Mouse (Mus musculus) adrenal gland (tissue): Measurements from ENCODE around the gene Lkaaear1.

Source experiments
- intact Hi-C: fragments of 180-260 bp; cut with DNase I; formaldehyde crosslinking; loops from one replicate; pipeline ENCODE4 v1.15.1; 2025
- long read RNA-seq, 2 experiments: library from polyadenylated mRNA; unstranded; transcript quantifications; one replicate each; pipeline ENCODE4 v2.0.0; 2020; ENCODE audit warnings: borderline replicate concordance in 1 of 2; ENCODE audit not compliant: insufficient replicate concordance in 1 of 2

Gene Lkaaear1
- long read RNA-seq, experiment 1: 0 reads
- long read RNA-seq, experiment 2: 0 reads

DNA sequence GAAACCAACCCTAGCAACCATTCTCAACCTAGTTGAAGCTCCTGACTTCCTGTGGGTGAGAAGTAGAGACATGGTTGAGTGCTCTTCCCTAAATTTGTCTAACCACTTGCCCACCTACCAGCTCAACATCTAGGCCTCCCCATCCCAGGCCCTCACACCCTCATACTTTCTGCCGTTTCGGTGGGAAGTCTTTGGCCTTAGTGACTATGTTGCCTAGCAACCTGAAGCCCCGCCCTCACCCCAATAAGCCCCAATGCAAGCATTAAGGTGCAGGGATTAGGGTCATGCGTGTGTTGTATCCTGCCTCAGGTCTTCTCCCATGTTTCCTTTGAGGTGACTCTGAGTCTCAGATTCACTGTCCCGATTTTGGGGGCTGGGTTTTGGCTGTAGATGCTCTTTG, at the start of gene Lkaaear1:
Lkaaear1 (minus strand) TSS at position 202 of the 400 bp plus-strand sequence.
- intact Hi-C loops: no loop called here

DNA sequence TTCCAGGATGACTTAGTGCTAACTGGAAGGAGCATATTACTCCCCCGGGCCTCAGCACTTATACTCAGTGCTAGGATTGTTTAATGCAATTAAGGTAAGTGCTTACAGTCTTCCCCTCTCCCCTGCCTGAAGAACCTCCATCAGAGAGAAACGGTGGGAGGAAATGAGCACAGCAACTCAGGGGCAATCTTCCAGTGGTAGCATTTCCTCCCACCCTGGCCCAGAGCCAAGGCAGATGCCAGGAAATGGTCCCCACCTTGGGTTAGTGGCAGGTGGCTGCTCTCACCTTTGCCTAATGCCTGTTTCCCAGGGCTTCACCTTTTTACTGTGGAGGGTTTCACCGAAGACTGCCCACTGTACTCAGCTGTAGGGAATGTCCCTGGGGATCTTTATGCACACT, 31.8 kb upstream of the Lkaaear1 start:
- intact Hi-C loops: no loop called here

DNA sequence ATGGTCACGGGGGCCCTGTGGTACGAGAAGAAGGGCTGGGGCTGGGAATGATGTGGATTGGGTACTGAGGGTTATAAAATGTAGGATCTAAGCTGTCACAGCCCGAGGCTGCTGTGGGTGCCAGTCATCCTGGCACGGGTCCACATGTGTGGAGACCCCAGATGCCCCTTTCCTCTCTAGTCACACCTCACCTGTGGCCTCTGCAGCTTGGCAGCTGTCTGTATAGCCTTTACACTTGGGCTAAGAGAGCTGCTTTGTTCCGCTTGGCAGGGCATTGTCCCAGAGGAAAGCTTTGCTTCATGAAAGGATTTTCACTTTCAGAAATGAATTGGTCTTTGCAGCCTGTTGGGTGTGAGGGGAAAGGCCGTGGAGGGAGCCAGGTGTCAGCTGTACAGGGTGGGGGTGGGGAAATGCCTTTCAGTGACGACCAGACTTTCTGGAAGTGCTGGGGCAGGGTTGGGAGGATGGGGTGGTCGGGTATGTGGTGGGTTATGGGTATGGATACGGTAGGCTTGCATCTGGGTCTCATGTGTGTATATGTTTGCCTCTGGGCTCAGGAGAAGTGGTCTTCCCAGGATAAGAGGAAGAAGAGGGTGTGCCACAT, 29.5 kb upstream of the Lkaaear1 start:
- intact Hi-C loops: loop anchor here (10.0 kb wide), 1 partner anchor 137 kb away; the partner anchor contains the start of gene Polr3k

DNA sequence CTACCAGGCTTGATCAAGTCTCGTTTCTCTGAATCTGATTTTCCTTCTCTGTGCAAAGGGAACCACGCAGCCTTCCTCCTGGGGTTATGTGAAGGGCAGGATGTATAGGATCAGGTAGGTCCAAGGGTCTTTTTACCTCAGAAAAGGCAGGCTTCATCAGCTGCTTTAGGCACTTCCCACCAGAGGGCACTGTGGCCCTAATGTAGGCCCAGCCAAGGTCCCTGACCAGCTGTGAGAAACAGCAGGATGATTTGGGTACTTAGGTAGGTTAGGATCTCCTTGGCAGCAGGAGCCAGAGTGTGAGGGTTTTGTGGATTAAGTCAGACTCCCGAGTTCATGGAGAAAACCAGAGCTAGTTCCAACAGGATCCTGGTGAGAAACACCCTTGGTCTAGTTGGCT, 24.0 kb upstream of the Lkaaear1 start:
- intact Hi-C loops: loop anchor here (10.0 kb wide), 1 partner anchor 143 kb away; the partner anchor contains the start of gene Polr3k

DNA sequence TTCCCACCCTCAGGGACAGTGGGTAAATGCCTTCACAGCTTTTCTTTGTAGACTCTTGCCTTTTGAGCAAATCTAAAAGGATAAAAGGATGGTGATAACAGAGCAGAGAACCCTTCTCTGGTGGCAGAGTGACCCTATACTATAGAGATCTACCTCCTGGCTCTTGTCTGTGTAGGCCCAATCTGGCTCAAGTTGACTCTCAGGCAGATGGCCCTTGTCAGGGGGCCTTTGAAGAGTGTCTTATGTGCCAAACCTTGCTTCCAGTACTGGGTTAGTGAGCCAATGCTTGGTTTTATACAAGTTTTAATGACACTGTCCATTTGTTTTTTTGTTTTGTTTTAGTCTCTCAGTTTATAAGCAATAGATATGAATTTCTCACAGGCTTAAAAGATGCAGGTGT, 23.0 kb upstream of the Lkaaear1 start:
- intact Hi-C loops: loop anchor here (10.0 kb wide), 1 partner anchor 144 kb away; the partner anchor contains the start of gene Polr3k

DNA sequence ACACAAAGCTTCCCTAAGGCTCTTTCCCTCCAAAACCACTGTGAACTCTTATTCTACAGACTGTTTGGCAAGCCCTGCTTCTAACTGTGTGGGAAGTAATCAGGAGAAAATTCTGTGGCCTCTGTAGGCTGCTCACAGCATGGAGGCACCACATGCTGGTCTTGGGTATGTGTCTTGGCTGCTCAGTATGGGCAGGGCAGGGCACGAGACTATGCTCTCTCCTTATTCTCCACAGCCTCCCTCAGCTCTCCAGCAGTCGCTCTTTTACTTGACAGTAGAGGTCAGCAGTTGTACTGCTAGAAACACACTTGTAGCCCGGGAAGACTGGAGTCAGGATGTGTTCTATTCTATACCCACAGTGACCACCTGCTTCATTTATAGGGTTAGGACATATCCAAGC, 21.8 kb upstream of the Lkaaear1 start:
- intact Hi-C loops: loop anchor here (10.0 kb wide), 1 partner anchor 145 kb away; the partner anchor contains the start of gene Polr3k

DNA sequence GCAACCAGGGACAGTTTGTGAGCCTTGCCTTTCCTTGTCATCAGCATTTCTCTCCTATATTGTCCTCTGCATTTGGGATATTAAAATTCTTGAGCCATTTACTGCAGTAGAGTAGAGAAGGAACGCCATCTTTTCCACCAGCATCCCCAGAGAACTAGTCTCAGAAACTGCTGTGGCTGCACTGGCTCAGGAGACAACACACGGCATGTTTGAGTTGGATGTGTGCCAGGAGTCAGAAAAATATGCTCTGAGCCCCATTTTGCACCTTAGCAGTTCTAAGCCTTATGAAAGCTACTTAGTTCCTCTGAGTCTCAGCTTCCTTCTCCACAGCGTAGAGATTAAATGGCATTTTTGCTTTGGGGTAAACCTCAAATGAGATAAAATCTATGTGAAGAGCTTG, 18.7 kb upstream of the Lkaaear1 start:
- intact Hi-C loops: no loop called here

DNA sequence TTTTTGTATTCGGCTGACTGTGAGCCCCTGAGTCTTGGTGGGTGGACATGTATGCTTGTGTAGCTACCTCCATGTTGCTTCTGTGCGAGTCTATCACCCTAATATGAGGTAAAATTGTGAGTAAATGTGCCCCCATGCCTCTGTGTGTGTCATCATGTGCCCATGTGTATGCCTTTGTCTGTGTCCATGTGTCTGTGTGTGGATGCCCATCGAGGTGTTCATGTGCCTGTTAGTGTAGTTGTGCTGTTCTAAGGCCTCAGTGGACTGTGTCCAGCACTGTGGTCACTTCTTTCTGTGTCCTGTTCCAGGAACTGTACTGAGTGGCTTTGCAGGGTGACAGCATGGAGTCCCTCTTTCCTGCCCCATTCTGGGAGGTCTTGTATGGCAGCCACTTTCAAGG, 17.1 kb upstream of the Lkaaear1 start:
- intact Hi-C loops: no loop called here

DNA sequence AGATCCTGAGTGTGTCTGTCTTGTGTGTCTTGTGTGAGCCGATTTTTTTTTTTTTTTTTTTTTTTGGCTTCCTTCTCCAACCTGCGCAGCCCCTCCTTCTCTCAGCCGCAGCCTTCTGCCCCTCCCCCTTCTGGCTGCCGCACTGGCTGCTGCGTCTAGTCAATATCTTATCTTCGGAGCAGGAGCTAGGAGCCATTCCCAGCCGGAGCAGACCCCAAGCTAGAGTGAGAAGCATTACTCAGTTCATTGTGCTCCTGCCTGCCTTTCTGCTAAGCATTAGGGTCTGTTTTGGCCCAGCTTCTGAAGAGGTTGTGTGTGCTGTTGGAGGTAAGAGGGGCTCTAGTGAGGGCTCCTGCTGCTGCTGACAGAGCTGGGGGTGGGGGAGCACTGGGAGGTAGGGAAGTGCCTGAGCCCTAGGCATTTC, 16.7 kb upstream of the Lkaaear1 start, which contains the start of gene Oprl1:
Oprl1 (plus strand) TSS at position 114 of the 424 bp plus-strand sequence.
- intact Hi-C loops: no loop called here

DNA sequence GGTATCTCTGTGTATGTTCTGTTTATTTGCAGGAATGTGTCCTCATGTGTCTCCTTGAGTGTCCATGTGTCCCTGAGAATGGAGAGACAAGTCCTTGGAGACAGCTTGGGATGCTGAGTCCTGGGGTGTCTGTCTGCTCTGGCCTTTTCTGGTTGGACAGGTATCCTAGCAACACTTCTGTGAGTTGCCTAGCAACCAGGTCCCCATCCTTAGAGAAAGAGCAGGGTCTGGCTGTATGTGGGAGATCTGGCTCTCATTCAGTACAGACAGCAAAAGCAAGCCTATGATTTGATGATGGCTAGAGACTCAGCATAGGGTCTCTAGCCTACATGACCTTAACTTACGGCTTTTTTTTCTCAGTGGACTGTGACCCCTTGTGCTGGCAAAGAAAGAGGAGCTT, 15.5 kb upstream of the Lkaaear1 start:
- intact Hi-C loops: no loop called here

DNA sequence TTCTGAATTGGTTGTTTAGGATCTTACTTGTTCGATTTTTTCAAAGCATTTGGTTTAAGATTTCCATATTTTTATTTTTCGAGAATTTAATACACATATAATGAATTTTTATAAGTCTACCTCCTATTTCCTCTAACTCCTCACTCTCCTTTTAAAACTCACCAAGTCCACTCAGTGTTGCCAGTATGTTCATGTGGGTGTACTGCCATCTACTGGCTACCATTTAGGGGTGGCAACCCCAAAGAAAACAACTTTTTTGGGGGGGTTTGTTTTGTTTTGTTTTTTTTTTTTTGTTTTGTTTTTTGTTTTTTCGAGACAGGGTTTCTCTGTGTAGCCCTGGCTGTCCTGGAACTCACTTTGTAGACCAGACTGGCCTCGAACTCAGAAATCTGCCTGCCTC, 8.4 kb upstream of the Lkaaear1 start:
- intact Hi-C loops: no loop called here

DNA sequence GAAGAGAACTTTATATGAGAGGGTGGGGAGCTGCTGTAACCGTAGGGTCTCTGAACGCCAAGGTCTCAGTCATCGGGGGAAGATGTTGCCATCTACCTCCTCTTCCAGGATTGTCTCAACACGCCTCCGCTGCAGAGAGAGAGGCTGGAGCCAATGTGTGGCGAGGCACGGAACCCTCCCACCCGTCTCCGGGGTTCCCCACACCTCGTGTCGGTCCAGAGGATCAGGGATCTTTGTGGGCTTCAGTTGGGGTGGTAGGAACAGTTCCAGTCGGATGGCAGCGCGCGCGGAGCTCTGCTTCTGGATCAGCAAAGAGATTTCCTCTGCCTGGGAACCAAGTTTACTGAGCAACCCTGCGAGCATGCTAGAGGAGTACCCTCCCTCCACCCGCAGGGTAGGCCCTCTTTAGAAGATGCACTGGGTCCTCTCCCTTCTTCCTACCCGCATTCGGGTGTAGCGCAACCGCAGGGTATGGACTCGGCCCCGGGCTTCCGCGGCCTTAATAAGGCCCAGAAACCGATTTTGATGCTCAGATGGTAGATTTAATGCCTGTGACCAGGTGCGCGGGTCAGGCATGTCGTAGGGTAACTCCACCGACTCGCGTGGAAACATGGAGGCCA, 1.3 kb downstream of the Lkaaear1 start:
- intact Hi-C loops: no loop called here

DNA sequence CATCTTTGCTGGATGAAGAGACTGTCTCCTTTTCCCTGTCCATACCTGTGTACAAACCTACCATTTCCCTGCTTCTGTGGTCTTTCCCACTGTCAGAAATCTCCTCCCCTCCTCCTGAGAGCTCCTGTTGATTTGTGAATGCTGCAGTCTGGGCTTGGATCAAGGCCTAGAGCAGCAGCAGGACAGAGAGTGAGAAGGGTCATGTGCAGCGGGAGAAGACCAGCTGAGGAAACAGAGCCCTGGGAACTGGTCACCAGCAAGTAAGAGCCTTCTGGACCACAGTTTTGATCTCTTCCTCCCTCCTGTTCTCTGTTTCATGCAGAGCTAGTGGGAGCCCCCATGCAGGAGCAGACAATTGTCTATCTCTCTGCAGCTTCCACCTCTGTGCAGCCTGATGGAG, 2.5 kb downstream of the Lkaaear1 start:
- intact Hi-C loops: no loop called here

DNA sequence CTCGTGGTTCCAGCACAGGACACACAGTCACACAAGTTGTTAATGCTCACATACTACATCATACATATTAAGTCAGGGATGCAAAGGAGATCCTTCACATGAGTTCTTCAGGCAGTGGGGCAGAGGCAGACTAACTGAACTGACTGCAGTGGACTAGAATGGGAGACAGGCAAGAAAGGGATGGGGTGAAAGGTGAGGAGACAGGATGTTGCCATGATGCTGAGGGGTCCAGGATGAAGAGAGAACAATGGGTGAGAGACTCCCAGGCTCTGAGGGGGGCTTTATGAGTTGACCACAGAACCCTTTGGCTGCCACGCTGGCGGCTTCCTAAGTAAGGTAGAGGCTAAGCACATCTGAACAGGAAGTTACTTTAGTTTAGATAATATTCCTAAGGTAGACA, 3.7 kb downstream of the Lkaaear1 start:
- intact Hi-C loops: no loop called here

DNA sequence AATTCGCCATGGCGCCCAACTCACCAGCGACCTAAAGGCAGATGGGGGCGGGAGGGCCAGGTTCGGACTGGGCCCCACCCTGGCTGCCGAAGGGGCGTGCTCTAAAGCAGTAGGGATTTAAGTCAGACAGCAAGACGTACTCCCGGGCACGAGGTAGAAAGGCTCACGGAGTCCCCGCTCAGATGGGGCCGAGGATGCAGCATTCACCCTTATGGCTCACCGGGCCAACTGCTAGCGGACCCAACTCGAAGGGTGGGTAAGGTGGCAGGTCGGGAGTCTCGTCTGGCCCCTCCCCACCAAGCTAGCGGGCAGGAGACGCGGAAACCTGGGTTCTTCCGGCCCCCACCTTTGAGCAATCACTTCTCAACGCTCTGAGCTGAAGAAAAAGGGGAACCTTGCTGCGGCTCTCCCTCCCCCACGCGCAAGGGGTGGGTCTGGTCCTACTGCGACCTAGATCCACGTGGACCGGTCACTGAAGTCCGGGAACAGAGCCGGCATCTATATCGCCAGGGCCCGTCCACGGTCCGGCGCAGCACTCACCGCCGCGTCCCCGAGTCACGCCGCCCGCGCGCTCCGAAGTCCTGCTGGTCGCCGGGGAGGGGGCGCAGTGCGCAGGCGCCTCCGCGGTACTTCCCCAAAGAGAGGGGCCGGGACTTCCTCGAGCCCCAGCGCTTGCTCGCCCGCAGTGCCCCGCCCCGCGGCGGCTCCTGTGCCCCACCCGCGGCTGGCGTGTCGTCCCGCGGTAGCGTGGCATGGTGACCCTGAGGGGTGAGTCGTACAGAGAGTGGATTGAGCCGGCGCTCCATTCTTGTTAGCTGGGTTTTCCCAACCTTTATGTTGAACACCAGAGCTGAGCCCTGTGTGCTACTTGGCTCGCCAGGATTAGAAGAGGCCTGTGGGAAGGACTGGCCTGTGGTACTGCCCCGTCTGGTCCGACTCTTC, 4.6 kb downstream of the Lkaaear1 start, which contains the start of gene Rgs19:
Rgs19 (minus strand) TSS at position 639 of the 942 bp plus-strand sequence.
- intact Hi-C loops: no loop called here

DNA sequence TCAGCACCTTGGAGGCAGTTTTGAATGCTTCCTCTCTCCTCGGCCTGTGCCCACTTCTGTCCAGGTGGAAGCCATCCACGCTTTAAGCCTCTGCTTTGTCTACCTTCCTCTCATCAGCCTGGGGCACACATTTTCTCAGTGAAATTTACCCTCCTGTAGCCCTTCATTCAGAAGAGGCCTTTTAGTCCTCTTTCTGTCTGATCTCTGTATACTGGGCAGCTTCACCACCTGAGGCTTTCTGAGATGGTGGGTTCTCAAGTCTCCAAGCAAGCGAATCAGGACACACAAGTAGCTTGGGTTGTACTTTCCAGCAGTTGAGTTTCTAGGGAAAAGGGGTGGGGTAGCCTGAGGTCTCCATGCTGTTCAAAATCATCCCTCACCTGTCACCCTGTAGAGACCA, 5.9 kb downstream of the Lkaaear1 start:
- intact Hi-C loops: no loop called here

DNA sequence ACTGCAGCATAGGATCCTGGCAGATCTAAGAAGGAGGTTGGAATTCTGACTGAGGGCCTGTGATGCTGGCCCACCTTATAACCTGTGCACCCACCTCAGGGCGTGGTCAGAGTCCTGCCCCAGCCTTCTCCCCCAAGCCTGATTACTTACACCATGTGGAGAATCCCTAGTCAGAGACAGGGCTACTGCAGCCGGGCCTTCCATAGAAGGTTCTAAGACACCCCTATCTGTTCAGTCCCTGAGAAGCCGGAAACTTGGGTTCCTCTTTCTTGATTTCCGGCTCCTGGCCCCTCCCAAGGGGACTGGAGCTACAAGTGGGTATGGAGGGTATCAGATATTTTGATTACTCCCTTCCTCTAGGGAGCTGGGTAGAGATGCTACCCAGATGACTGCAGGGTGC, 6.7 kb downstream of the Lkaaear1 start:
- intact Hi-C loops: no loop called here

DNA sequence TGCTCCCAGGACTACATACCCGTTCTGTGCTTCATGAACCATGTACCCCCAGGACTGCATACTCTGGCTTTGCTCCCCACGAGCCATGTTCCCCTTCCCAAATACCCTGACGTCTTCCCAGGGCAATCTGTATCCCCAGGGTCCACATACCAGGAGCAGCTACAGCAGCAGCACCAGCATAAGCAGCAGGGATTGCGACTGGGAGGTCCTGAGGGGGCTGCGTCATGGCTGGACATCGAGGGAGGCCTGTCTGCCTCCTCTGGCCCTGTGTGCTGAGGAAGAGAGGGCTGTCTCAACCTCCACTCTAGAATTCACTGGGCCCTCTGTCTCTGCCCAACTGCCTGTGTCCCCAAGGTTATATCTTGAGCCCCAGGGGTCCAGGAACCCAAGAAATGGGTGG, 7.2 kb downstream of the Lkaaear1 start:
- intact Hi-C loops: no loop called here

DNA sequence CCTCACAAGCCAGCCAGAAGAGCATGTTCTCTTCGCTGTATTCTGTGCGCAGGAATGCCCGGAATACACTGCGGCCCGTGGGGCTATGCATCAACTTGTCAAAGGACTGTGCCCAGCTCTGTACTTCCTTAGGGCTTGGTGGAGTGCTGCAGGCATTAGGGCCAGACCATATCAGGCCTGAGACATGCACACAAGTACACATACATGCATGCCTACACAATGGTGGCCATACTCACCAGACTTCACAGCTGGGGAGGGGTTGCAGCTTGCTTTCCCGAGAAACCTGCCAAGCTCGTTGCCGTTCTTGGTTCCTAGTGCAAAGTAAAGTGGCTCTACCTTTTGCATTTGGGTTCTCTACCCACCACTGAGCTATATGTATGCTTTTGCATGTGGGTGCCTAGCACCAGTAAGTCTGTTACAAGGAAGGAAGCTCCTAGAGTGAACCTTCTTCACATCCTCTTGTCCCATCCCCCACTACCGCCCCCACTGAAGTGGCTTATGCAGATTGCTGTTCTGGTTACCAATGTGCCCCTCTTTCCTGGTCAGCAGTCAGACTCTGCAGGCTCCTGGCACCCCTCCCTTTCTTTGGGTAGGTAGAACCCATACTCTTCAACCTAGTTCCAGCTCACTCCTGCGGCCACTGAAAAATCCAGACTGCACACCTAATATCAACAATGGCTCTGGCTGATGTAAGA, 8.6 kb downstream of the Lkaaear1 start:
- intact Hi-C loops: no loop called here

DNA sequence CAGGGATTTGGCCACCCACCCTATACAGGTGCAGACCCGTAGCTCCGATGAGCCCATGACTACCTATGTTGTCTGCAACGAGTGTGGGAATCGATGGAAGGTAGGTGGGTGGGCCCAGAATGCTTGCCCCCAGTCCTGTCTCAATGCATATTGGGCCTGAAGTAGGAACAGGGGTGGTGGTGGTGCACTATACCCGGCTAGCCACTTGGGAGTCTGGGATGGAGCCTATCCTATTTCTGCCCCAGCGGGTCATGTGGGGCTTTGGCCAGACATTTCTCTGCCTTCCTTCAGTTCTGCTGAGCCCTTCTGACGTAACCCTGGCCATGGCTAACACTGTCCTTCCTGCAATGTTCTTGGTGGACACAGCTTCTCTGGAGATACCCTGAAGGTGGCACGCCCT, 10.7 kb downstream of the Lkaaear1 start:
- intact Hi-C loops: no loop called here

DNA sequence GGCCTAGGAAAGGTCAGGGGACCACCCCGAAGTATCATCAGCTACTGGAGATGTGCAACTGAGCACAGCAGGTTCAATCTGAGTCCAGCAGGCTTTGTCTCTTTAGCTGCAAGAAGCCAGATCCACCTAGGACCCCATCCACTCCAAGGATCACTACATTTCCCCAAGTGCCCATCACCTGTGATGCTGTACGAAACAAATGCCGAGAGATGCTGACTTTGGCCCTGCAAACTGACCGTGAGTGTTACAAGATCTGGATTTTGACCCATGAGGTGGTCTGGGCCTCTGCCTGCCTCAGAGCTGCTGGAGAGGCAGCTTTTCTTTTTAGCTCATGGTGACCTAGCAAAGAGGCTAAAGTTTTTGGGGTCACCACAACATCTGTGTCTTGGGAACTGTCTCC, 12.6 kb downstream of the Lkaaear1 start:
- intact Hi-C loops: no loop called here
